Mouse (Mus musculus) embryonic facial prominence, embryonic 15.5 days (tissue): ENCODE results near the gene Ghsr. TPM values are rescaled to one million over a fixed set of nuclear protein-coding genes. Genes with fewer than 3 reads are reported as not detected.
"Not testable (repeated sequence)": the region's sequence is repeated elsewhere in the genome, so short reads cannot be mapped to it uniquely, and the experiment has no call there.

Experiments
- ATAC-seq: fragments of 200-750 bp; cut with Nextera tagmentation; 2 replicates; pipeline ENCODE4 v1.8.0; 2017; ENCODE audit warnings: low read depth, moderate TSS enrichment; ENCODE audit not compliant: insufficient number of reproducible peaks, low FRiP score, low TSS enrichment
- H3K27ac ChIP-seq: fragments of 300-500 bp; sonication (generic); replicated peaks from 2 replicates; pipeline ENCODE4 v1.5.1; 2015; ENCODE audit warnings: mild to moderate bottlenecking, inconsistent platforms
- H3K27me3 ChIP-seq: fragments of 300-500 bp; sonication (generic); 2 replicates; pipeline ENCODE4 v1.6.1; 2015; ENCODE audit warnings: inconsistent platforms
- H3K36me3 ChIP-seq: fragments of 300-500 bp; sonication (generic); 2 replicates; pipeline ENCODE4 v1.6.1; 2015; ENCODE audit warnings: mild to moderate bottlenecking, inconsistent platforms
- H3K4me1 ChIP-seq: fragments of 300-500 bp; sonication (generic); 2 replicates; pipeline ENCODE4 v1.6.1; 2015; ENCODE audit warnings: inconsistent platforms
- H3K4me2 ChIP-seq: fragments of 300-500 bp; sonication (generic); replicated peaks from 2 replicates; pipeline ENCODE4 v1.6.1; 2015; ENCODE audit warnings: mild to moderate bottlenecking, inconsistent platforms
- H3K4me3 ChIP-seq: fragments of 300-500 bp; sonication (generic); replicated peaks from 2 replicates; pipeline ENCODE4 v1.5.1; 2015; ENCODE audit warnings: mild to moderate bottlenecking, inconsistent platforms
- H3K9ac ChIP-seq: fragments of 300-500 bp; sonication (generic); 2 replicates; pipeline ENCODE4 v1.6.1; 2015; ENCODE audit warnings: inconsistent platforms
- H3K9me3 ChIP-seq: fragments of 300-500 bp; sonication (generic); replicated peaks from 2 replicates; pipeline ENCODE4 v1.6.1; 2016; ENCODE audit warnings: inconsistent platforms
- WGBS: fragments of 180-500 bp; shearing (Covaris S2); methylation state at CpG from one replicate; pipeline ENCODE4 v1.1.7; 2015; 5-methylcytosine and 5-hydroxymethylcytosine counted together
- polyA plus RNA-seq: library from polyadenylated mRNA; unstranded; fragments of >200 nt; fragmentation: Nextera tagmentation; extraction: Ambion mirVana; gene quantifications from 2 replicates; pipeline ENCODE4 v1.2.1, GENCODE M21; 2015

Gene Ghsr
- polyA plus RNA-seq, 1 experiment from 2014 or later: not detected

DNA sequence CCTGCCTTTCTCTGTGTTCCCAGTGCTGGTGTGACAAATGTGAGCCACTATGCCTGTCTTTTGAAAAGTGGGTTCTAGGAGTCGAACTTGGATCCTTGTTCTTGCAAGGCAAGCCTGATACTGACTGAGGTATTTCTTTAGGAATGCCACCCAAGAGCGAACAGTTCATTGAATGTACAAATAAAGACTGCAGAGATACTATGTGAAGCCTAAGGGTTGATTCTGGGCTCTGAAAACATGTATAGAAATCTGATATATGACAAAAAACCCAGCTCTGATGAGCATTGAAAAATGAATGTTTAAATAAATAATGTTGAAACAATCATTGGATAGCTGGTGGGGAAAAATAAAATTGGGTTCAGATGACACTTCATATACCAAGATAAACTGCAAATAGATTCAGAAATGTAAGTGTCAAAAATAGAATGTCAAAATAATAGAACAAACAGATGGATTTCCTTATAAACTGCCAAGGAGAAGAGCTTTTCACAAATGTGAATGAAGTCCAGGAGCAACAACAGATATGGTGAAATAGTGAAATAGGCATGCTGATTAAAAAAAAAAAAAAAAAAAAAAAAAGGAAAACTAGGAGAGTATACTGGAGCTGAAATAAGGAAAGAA is 11.9 kb upstream of the Ghsr start:
- Histone ChIP-seq H3K4me3 (no peak overlapping the region), H3K4me1 (no peaks in the 10 kb centered on the region), H3K4me2 (no peak overlapping the region), H3K27me3 (no peaks in the 10 kb centered on the region), H3K27ac (no peak overlapping the region), H3K36me3 (no peaks in the 10 kb centered on the region), H3K9ac (no peak overlapping the region), H3K9me3 (no peaks in the 10 kb centered on the region)
- WGBS: 87% methylated on average over 2 of the region's 2 CpGs
- ATAC-seq: no peak

DNA sequence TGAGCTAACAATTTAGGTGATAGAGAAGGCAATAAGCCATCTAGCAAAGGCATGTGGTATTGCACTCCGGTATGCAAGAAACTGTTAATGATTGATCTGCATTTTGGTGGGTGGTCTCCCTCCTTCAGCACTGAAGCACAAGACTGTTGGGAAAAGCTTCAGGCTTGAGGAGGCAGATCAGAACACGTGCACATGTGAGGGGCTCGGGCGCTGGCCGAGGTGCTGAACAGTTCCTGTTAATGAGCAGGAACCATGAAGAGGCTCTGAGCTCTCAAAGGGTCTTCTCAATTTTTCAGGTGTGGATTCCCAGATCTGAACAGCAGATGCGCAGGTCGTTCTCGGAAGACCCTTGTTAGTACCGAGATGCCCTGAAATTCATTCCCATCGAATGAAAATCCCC is 1.0 kb upstream of the Ghsr start:
- peaks cover 53% of the 10 kb centered on the region for H3K27me3 ChIP-seq
- no peak overlapping the region for H3K4me2 ChIP-seq
- no peak overlapping the region for H3K4me3 ChIP-seq
- no peak overlapping the region for H3K9ac ChIP-seq
- H3K27ac ChIP-seq: no peak overlapping the region
- H3K4me1 ChIP-seq: peaks cover 9% of the 10 kb centered on the region
- no peaks in the 10 kb centered on the region for H3K36me3 ChIP-seq
- no peaks in the 10 kb centered on the region for H3K9me3 ChIP-seq
- WGBS: 4% methylated on average over 10 of the region's 10 CpGs
- ATAC-seq: no peak

DNA sequence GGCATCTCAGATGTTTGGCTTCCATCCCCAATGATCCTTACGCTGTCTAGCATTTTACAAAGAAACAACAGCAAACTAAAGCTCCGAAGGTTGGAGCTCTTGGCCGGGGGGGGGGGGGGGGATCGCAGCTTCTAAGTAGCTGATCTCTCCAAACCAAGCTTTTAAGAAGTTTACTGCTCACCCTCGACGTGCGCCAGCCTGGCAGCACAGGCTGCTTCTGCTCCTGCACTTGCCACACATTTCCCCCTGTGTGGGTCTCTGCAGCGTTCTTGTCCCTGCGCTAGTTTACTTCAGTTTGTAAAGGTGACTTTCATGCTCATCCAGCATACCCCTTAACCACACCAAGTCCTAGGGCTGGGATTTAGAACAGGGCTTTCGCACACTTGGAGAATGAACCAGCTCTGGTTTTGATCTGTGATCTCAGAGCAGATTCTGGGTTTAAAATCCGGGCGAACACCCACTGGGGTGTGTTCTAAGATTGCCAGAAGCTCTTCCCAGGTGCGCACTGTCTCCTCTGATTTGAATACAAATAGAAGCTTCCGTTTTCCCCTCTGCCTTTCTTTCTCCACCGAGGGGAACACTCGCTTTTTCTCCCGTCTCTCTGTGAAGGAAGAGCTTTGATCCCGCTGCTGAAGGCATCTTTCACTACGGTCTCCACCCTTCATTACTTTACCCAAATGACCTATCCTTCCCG is 422 bp upstream of the Ghsr start:
- H3K4me2 ChIP-seq: no peak overlapping the region; the same call in 1 of the 2 replicates
- H3K27me3 ChIP-seq: peaks cover 54% of the 10 kb centered on the region
- no peak for ATAC-seq
- H3K4me1 ChIP-seq: peaks cover 9% of the 10 kb centered on the region
- H3K4me3 ChIP-seq: 0 out of 2 replicates have a peak overlapping the region, but pooled peaks have one; percentile 2
- no peak overlapping the region for H3K9ac ChIP-seq
- no peaks in the 10 kb centered on the region for H3K9me3 ChIP-seq
- H3K36me3 ChIP-seq: no peaks in the 10 kb centered on the region
- 6% methylated on average over 20 of the region's 20 CpGs for WGBS
- no peak overlapping the region for H3K27ac ChIP-seq

DNA sequence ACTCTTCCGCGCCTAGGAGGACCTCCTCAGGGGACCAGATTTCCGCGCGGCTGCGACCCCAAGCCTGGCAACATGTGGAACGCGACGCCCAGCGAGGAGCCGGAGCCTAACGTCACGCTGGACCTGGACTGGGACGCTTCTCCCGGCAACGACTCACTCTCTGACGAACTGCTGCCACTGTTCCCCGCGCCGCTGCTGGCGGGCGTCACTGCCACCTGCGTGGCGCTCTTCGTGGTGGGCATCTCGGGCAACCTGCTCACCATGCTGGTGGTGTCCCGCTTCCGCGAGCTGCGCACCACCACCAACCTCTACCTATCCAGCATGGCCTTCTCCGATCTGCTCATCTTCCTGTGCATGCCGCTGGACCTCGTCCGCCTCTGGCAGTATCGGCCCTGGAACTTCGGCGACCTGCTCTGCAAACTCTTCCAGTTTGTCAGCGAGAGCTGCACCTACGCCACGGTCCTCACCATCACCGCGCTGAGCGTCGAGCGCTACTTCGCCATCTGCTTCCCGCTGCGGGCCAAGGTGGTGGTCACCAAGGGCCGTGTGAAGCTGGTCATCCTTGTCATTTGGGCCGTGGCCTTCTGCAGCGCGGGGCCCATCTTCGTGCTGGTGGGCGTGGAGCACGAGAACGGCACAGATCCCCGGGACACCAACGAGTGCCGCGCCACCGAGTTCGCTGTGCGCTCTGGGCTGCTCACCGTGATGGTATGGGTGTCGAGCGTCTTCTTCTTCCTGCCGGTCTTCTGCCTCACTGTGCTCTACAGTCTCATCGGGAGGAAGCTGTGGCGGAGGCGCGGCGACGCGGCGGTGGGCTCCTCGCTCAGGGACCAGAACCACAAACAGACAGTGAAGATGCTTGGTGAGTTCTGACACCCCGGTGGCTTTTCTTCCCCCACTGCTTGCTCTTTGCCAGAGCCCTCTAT is 837 bp downstream of the Ghsr start:
- H3K27me3 ChIP-seq: peaks cover 54% of the 10 kb centered on the region
- no peak overlapping the region for H3K9ac ChIP-seq
- H3K9me3 ChIP-seq: no peaks in the 10 kb centered on the region
- no peak for ATAC-seq
- 1% methylated on average over 77 of the region's 77 CpGs for WGBS
- no peaks in the 10 kb centered on the region for H3K36me3 ChIP-seq
- H3K4me3 ChIP-seq: peak overlapping the region; percentile 23
- no peak overlapping the region for H3K27ac ChIP-seq
- H3K4me2 ChIP-seq: peak overlapping the region; percentile 39
- peaks cover 9% of the 10 kb centered on the region for H3K4me1 ChIP-seq

DNA sequence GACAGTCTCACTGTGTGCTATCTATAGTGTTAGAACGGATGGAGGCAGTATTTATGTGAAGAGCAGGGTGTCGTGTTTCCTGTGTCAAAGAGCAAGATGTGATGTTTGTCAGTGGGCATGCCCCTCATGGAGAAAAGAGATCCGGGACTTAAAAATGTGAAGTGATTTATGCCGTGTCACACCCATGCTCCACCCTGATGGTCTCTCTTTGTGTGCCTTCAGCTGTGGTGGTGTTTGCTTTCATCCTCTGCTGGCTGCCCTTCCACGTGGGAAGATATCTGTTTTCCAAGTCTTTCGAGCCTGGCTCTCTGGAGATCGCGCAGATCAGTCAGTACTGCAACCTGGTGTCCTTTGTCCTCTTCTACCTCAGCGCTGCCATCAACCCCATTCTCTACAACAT is 3.2 kb downstream of the Ghsr start:
- Histone ChIP-seq H3K4me2 (no peak overlapping the region), H3K9me3 (no peaks in the 10 kb centered on the region), H3K36me3 (no peaks in the 10 kb centered on the region), H3K4me1 (peaks cover 9% of the 10 kb centered on the region), H3K9ac (no peak overlapping the region), H3K4me3 (no peak overlapping the region), H3K27me3 (peaks cover 54% of the 10 kb centered on the region), H3K27ac (no peak overlapping the region)
- ATAC-seq: no peak
- 54% methylated on average over 9 of the region's 9 CpGs for WGBS

DNA sequence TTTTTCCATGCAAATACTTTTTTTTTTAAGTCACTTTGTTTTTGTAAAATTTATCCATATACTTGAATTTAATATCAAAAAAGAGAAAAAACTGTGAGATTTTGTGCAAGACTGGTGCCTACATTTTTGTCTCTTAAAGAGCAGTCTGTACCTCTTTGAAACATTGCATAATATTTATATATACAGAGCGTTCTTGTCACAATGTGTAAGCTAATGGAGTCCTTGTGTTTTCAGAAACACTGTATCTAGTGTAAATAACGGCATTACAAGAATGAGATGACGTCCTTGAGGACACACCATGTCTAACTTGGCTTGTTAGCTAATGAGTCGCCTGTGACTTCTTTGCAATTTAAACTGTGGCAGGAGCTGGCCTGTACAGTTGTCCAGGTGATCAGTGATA is 6.8 kb downstream of the Ghsr start:
- WGBS: 64% methylated on average over 4 of the region's 4 CpGs
- Histone ChIP-seq H3K27me3 (peaks cover 22% of the 10 kb centered on the region), H3K4me3 (no peak overlapping the region), H3K27ac (no peak overlapping the region), H3K9ac (no peak overlapping the region), H3K4me1 (no peaks in the 10 kb centered on the region), H3K4me2 (no peak overlapping the region), H3K36me3 (no peaks in the 10 kb centered on the region), H3K9me3 (no peaks in the 10 kb centered on the region)
- ATAC-seq: no peak

DNA sequence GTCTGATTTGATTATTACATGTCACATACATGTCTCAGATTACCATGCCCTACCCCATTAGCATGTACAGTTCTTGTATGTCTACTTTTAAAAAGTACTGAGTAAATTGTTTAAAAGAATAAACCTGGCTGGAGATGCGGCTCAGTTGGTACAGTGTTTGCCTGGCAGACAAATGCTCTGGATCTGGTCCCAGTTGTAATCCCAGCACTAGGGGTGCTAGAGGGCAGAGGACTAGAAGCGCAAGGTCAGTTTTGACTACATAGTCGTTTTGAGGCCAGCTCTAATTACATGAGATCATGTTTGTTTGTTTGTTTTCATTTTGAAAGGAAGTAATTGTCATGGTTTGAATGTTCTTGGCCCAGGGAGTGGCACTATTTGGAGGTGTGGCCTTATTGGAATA is 13.7 kb downstream of the Ghsr start:
- no peaks in the 10 kb centered on the region for H3K4me1 ChIP-seq
- no peaks in the 10 kb centered on the region for H3K9me3 ChIP-seq
- no peaks in the 10 kb centered on the region for H3K36me3 ChIP-seq
- H3K27me3 ChIP-seq: no peaks in the 10 kb centered on the region
- WGBS: 53% methylated on average over 3 of the region's 3 CpGs
- H3K9ac ChIP-seq: no peak overlapping the region
- no peak overlapping the region for H3K4me2 ChIP-seq
- H3K27ac ChIP-seq: no peak overlapping the region
- H3K4me3 ChIP-seq: no peak overlapping the region
- ATAC-seq: no peak

DNA sequence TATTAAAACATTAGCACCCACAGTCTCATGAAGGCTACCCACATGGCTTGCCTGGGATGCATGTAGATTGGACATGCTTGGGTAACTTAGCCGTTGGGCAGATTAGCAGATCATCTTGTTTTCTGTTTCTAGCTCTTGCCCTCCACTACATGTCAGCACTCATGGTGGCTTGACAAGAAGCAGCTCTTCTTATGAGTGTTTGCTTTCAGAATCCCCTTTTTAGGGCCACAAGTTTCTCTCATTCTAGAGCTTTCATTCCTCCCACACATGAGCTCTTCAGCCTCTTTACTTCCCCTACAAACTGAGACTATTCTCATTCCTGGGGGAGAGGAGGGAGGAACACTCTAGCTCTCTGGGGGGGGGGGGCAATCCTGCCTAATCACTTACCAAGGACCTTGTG is 18.8 kb downstream of the Ghsr start:
- ATAC-seq: no peak
- no peaks in the 10 kb centered on the region for H3K9me3 ChIP-seq
- no peak overlapping the region for H3K4me3 ChIP-seq
- H3K4me1 ChIP-seq: no peaks in the 10 kb centered on the region
- no peaks in the 10 kb centered on the region for H3K36me3 ChIP-seq
- no peak overlapping the region for H3K27ac ChIP-seq
- WGBS: 69% methylated on average over 1 of the region's 1 CpGs
- no peak overlapping the region for H3K9ac ChIP-seq
- no peak overlapping the region for H3K4me2 ChIP-seq
- no peaks in the 10 kb centered on the region for H3K27me3 ChIP-seq

DNA sequence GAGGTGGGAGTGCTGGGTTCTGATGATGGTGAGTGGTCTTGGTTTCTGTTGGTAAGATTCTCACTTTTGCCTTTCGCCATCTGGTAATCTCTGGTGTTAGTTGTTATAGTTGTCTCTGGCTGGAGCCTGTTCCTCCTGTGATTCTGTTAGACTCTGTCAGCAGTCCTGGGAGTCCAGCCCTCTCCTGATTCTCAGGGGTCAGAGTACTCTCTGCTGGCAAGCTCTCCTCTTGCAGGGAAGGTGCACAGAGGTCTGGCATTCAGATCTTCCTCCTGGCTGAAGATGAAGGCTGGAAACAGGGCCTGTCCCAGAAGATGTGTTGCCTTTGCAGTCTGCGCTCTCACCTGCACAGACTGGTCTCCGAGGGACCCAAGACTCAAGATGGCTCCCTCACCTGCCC is 29.8 kb downstream of the Ghsr start:
- H3K27me3 ChIP-seq, H3K36me3 ChIP-seq, H3K9me3 ChIP-seq, H3K4me1 ChIP-seq, H3K27ac ChIP-seq, H3K9ac ChIP-seq, H3K4me3 ChIP-seq, H3K4me2 ChIP-seq, ATAC-seq: not testable (repeated sequence)
- WGBS: 89% methylated on average over 3 of the region's 3 CpGs

DNA sequence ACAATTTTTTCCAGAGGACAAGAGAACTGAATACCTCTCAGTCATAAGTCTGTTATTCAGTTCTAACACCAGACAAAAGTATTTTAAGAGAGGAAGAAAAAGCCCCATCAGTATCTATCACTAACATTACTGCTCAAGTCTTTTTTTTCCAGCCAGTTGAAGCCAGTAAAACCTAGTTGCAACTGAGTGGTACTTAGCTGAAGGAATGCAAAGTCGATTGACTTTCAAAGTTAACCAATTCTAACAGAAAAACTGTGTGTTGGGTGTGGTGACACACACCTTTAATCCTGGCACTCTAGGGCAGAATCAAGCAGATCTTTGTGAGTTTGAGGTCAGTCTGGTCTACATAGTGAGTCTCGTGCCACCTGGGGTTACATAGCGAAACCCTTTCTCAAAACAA is 35.3 kb downstream of the Ghsr start:
- no peaks in the 10 kb centered on the region for H3K36me3 ChIP-seq
- H3K27ac ChIP-seq: no peak overlapping the region
- H3K9ac ChIP-seq: no peak overlapping the region
- 80% methylated on average over 3 of the region's 3 CpGs for WGBS
- no peaks in the 10 kb centered on the region for H3K4me1 ChIP-seq
- no peaks in the 10 kb centered on the region for H3K9me3 ChIP-seq
- no peaks in the 10 kb centered on the region for H3K27me3 ChIP-seq
- no peak for ATAC-seq
- H3K4me2 ChIP-seq: no peak overlapping the region
- H3K4me3 ChIP-seq: no peak overlapping the region

DNA sequence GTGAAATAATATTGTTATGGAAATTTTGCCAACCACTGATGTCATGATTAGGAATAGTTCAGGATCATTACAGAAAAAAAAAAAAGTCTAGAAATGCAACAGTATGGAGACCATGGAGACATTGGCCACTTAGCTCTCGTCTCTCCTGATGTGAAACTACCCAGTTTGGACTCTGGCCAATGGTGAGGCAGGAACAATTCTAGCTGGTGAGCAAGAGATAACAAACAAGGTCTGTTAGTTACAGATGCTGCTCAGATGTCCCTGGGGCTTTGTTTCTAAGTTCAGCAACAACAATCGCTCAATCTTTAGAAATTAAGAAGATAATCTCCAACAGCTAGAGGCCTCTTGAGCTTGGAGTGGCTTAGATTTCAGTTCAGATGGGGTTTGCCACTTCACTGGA is 37.4 kb downstream of the Ghsr start:
- no peak for ATAC-seq

More for the DNA sequence above, 37.4 kb downstream of the Ghsr start:
- WGBS: 41% methylated on average over 2 of the region's 2 CpGs
- Histone ChIP-seq H3K4me2 (no peak overlapping the region), H3K27me3 (no peaks in the 10 kb centered on the region), H3K9ac (no peak overlapping the region), H3K27ac (no peak overlapping the region), H3K36me3 (no peaks in the 10 kb centered on the region), H3K4me1 (no peaks in the 10 kb centered on the region), H3K9me3 (no peaks in the 10 kb centered on the region), H3K4me3 (no peak overlapping the region)
